Mouse (Mus musculus) induced T-regulatory cell, adult 2 months (primary cell): Measurements from ENCODE around the gene Slc5a8.
A peak's percentile ranks its signal among the peaks of the same experiment; 100 is the strongest.

ENCODE experiments used
- DNase-seq: peaks from one replicate; pipeline ENCODE4 v3.0.0-alpha.2; 2012; ENCODE audit warnings: low read depth

Gene Slc5a8

DNA sequence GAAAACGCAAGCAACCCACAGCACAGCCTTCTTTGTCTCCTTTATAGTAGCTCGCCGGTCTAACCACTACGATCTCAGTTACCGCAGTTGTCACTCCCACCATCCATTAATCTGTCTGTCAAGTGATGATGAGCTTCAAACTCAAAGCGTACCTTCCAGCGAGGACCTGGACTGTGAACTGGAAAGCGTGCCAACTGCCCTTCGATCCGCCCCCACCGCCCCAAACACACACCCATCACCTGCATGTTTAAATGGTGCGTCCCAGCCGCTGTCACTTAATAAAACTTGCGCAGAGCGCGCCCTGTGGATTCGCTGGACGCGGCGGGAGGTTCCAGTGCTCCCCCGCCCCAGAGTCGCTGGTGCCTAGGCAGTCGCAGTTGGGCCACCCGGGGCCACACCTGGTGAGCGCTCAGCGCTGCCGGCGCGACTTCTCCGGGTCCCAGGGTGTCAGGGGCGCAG, at the start of gene Slc5a8:
Gene Slc5a8 (plus strand): TSS at position 361 of the 459 bp plus-strand sequence.
- DNase-seq = no peak

DNA sequence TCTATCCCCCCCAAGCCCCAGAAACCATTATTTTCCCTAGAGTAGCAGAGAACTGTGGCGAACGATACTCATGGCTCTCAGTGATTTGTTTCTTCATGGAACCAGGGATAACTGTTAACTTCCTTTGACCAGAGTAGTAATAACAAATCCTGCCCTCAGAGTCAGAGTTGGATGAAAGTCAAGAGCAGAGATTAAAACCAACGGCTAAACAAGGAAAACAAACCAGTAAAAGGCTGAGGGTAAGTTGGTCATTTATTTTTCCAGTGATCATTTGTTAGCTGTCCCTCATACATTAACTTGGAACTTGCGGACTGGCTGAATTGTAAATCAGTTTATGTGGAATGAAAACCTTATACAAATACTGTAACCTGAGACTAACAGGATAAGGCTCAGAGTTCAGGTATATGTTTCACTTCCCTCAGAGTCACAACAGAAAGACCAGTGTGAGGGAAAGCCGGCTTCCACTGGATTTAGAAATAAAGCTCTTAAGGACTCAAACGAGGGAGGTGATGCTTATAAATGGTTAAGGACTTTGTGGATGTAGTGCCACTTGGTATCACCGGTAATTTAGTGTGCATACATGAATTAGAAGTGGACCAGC, 36.8 kb upstream of the Slc5a8 start:
- no peak for DNase-seq

DNA sequence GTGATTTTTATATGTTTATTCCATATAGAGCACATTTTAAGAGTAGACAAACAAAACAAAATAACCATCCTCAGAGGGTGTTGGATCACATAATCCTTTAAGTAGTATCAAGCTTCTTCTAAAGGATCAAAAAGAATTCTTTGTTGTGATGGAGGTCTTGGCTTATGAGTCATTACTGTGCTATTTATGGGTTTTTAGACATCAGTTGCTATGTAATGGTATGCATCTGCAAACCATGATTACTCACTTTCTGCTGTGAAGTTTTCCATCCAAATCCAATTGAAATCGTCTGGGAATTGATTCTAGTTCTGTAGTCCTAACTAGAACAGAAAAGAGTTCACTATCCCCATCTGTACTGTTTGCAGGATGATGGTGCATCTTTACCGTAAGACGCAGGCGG, 35.8 kb upstream of the Slc5a8 start:
- no peak for DNase-seq

DNA sequence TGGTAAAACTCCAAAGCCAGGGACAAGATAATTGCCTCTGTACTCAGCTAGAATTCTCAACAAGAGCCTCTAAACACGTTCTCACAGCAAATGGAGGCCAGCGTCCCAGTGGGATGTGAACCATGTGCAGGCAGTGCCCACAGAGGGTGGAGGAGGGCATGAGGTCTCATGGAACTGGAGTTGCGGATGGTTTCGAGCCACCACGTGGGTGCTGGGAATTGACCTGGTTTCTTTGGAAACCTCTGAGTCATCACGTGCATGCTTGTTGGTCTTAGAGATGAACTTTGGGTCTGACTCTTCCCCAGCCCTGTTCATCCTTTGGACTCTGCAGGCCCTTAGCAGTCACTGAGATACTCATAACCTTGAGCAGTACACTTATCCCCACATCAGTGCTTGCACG, 32.5 kb upstream of the Slc5a8 start:
- DNase-seq = no peak

DNA sequence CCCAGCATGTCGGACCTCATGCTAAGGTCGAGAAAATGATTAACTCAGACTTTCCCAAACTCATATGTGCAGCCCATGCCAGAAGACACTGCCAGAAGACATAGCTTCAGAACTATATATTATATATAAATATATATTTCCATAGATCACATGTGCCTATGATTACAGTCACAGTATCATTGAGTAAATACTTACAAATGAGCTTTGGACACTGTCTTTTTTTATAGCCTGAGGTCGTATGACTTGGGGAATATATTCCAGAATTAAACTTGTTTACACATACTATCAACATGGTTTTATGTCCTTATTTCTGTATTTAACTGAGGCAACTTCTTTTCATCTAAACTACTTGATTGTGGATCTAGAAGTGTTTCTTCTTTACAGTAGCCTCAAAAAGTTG, 24.9 kb upstream of the Slc5a8 start:
- no peak for DNase-seq

DNA sequence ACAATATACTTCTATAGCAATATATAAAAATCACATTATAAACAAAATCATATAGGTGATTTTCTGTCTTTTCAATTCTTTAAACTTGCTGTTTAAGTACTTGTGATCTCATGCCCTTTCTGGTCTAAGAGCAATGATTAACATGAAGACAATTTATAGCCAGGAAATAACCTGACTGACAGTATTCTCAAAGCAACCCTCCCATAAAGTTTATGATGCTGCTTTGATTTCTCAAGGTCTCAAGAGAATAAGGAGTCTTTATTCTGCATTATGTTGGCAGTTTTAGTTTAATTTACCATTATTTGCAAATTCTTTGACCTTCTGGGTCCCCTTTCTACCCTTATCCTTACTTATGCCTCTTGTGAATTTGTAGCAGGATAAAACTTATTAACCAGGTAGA, 24.4 kb upstream of the Slc5a8 start:
- DNase-seq = no peak

DNA sequence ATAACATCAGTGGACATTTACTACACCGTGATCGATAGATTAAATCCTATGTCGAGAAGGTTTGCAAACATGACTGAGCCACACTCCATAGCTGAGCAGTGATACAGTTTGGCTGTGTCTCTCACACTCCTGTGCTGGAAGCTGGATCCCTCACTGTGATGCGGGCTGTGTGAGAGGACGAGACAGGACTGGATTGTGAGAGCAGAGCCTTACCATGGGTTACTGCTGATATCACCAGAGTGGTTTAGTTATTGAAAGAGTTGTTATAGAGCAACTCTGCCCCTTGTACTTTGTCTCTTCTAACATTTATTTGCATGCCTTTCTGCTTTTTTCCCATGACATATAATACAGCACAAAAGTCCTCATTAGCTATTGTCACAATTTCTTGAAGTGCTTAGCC, 23.5 kb upstream of the Slc5a8 start:
- DNase-seq = no peak

DNA sequence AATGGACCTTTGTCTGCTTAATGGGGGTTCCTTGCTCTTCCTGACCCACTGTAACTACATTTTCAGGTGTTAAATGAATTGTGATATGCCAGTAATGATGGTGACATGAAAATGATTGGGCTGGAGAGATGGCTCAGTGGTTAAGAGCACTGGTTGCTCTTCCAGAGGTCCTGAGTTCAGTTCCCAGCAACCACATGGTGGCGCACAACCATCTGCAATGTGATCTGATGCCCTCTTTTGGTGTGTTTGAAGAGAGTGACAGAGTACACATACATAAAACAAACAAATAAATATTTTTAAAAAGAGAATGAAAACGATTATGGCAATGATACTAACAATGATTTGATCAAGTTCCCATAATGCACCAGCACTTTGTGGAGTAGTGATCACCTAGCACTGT, 19.8 kb upstream of the Slc5a8 start:
- DNase-seq = no peak

DNA sequence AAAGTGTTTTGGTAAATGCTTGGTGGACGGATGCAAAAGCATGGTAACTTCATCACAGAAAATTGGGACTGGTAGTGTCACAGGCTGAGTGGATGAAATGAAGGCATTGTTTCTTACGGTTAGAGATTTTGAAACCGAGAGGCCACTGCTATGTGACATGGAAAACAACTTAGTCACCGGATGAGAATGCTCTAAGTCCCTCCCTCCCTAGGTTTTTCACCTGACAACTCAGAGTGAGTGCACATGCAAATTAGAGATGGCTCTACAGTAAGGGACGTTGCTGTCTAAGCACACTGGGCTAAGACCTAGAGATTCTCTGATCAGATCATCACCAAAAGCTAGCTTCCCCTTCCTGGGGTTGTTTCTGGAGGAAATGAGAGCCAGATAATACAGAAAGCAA, 10.9 kb upstream of the Slc5a8 start:
- DNase-seq = peak; percentile 61

DNA sequence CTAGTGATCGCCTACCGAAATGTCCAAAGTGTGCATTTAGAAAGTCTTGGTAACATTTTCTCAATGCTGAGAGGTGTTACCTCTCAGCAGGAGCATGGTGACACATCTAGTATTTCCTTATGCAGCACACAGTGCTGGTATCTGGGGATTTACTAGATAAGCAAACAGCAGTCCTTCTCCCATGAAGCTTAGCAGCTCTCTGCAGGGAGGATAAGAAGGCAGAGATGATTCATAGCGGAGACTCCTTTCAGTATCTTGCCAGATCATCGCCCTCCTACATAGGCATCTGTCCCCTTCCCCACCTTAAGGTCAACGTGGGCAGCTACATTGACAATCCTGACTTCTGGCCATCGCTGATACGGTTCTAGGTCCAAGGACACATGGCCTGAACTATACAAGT, 8.4 kb upstream of the Slc5a8 start:
- DNase-seq = no peak

DNA sequence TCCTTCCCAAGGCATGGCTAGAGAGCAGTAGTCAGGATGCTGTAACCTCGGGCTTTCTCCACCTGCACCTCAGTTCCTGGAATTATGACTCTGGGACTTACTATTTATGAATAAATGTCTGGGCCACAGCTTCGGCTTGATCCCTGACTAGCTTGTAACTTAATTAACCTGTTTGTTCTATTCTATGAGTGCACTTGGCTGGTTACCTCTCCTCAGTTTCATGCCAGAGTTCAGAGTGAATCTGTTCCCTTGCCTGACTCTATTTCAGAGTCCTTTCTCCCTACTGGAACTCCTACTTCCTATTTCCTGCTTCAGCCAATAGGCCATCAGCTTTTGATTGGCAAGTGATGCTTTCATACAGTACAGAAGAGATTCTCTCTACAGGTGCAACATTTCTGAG, 2.1 kb upstream of the Slc5a8 start:
- DNase-seq = no peak

DNA sequence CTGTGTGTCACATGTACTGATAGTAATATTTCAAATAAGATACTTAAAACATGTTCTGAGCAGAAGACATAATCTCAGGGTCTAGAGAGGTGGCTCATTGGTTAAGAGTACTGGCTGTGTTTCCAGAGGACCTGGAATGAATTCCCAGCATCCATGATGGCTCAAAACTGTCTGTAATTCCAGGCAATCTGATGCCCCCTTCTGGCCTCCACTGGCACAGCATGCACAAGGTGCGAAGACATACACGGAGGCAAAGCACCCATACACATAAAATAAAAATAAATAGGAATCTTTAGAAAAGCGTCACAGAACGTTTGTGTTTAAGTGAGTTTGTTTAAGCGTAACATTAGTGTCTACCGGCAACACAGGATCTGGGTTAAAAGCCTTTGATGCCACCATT, 956 bp upstream of the Slc5a8 start:
- DNase-seq = peak; percentile 11

DNA sequence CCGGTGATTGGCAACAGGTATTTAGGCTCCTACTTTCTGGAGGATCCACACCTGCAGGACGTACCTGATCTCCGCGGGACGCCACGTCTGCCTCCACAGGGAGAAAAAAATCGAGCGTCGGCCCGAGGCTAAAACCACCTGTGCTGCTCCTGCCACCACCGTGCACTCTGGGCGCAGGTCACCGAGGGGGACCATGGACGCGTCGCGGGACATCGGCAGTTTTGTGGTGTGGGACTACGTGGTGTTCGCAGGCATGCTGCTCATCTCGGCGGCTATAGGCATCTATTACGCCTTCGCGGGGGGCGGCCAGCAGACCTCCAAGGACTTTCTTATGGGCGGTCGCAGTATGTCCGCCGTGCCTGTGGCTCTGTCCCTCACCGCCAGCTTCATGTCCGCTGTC, 322 bp downstream of the Slc5a8 start:
- DNase-seq = no peak

DNA sequence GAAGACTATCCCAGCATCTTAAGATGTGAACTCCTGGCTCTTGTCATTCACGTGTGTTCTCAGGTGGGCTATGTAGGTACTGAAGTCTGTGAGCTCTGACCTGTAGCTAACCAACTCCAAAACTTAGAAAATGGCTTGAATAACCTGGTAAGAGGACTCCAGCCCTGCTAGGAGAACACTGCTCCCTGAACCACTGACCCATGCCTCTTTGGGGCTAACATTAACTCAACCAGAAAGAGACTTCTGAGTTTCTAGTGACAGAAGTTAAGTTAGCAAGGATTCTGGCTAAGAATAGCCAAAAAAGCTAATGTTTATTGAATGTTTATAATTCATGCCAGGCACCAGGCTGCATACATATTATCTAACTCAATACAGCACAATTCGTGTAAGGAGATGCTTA, 2.6 kb downstream of the Slc5a8 start:
- DNase-seq = no peak

DNA sequence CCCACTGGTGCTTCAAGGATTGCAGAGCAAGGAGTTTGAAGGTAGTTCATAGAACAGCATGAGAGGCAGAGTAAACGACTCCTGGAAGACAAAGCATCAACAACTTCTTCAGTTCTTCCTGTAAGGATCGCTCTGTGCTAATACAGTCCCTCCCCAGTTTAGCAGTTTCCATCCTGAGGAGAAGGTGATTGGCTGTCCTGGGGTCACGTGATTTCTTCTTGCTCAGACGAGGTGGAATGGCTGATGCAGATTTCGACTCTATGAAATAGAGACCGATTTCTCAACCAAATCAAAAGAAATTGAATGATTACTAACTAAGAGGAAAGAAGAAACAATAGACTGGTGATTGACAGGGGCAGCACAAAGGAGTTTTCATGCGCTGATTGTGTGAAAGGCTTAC, 5.6 kb downstream of the Slc5a8 start:
- DNase-seq = no peak

DNA sequence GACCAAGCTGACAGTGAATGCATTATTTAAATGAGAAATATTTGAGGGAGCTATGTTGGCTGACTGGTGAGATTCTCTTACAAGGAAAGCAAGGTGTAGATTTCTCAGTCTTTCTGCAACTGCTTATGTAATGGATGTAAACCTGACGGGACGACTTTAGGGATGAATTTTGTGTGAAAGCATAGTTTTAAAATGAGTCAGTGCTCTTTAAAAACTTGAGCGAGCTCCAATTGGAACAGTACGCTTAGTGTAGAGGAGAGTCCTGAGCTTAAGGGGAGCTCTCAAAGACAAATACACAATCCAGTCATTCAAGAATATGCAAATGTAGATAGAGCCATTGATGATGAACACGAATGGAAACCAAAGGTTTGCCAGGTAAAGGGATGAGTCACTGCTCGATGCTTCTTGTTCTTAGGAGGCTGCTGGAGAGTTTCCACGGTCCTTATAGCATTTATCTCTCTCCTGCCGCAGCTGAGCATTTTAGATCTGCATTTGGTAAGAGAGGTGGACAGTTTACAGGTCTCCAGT, 6.8 kb downstream of the Slc5a8 start:
- no peak for DNase-seq

DNA sequence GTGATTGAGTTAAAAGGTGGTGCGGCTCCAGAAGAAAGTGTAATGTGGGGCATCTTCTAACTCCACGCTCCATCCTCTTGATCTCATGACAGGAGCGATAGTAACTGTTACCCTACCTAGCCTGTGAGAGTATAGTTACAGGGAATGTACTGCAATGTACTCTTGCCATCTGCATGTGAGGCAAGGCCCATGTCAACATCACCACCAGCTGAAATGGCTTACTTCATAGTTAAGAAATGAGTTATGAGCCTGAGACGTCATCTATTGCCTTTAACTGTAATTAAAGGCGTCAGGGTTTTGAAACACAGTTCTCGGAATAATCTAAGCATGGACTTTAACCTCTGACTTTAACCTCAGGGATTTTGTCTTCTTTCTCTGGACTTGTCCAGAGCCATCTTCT, 11.2 kb downstream of the Slc5a8 start:
- no peak for DNase-seq

DNA sequence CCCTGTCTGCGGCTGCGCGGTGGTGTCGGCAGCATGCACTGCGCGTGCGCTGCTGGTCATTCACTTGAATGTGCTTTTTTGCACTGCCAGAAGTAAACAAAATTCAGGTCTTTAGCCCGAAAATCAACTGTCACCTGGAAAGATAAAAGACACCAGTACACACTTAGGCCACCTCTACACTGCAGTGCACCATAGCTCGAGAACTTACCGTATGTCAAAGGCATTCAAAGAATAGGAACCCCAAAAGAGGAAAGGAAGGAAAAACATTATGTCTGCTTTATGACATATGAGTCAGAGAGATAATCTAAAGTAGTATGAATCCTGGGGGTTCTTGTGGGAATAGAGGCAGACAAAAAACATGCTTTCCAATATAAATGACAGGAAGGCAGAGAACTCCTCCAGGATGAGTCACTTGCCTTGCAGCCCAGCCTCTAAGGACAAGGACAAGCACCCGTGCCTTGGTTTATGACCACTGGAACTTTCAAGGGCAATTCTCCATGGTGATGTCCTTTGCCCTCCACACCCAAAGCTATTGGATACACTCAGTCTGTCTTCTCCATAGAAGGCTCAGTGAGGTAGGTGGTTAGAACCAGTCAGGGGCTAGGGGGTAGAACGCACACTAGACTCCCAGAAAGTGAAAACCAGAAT, 64.0 kb downstream of the Slc5a8 start:
- DNase-seq = no peak

DNA sequence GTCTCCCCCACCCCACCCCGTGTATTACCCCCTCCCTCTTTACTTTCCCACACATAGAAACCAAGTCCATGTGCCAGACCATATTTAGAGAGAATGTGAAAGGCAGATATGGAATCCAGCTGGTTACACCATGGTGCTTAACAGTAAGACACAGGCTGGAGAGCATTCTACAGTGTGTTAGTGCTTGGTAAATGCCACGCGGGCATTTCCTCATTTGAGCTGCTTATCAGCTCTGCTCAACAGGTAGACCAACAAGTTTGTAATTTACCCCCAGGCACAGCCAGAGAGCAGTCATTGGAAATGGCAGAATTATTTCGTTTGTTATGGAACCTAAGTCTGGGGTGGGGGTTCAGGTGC, 64.5 kb downstream of the Slc5a8 start:
- DNase-seq = no peak

DNA sequence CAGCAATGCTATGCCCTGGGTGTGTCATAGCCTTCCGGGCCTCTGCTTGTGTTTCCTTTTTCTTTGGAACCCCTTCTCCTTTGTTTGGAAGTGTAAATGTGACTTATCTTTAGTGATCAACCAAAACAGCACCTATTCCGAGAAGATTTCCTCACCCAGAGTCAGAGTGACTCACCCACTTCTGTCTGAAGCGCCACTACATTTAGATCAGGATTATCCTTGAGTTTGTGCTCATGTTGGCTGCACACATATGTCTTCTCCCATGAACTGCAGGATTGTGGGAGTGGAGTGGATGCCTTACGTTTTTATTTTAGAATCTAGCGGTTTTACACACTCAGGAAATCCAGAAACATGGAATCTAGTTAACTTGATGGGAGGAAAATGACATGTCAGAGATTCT, 75.0 kb downstream of the Slc5a8 start:
- no peak for DNase-seq

DNA sequence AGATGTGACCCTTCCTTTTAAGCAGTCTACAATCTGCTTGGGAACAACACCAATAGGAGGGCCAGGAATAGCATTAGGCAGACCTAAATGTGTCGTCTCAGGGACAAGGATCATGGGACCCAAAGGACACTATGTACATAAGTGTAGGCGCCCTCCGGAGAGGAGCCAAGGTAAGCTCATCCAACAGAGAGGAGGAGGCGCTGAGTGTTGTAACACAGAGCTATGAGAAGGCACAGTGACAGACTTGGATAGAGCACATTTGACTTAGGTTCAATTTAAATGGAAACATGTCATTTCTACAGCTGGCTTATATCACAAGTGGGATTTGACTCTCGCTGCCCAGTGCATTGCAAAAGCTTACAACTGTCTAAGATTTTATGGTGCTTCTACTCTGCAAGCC, 82.8 kb downstream of the Slc5a8 start:
- no peak for DNase-seq

DNA sequence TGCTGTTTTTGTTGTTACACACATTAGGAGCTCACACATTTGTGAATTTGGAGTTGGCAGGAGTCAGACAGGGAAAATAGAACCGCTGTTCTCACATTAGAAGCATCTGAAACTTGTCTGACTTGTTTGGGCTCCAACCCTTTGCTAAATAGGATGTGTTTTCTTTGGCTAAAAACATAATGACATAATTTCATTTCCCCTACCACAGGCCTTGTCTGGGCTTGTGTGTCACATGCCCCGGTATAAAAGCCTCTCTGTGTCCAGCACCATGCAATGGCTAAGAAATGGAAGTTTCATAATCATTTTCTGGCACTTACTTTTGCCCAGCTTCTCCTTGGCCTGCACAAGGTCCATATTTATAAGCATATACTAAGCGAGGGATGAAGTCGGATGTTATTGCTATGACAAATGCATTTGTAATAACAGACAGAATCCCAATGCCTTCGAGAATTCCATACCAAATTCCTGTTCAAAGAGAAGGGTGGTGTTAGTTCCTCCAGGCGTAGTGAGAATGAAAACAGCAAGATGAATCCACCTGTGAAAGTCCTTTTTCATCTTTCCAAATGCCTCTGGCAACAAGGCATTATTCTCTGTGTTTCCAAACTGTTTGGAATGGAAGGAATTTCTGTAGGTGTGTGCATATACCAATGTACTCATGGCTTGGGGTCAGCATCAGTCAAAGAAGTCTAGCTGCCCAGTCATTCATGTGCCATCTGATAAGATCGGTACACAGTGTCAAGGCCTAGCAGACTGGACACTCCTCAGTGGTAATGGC, 85.3 kb downstream of the Slc5a8 start:
- DNase-seq = no peak

DNA sequence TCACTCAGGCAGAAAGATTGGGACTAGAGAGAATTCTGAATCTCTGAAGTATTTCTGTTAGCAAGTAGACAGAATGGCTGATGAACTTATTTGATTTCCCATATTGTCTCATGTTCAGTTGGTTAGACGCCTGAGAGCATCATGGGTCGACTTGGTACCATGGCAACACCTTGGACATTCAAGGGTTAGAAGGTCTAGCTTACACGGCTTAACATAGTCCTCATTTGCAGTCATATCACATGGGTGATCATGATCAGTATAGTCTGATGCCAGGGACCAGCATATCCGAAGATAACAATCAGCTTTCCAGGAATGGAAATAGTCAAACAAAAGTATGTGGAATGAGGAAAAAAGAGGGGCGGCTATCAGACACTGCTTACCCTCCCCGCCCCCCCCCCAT, 93.1 kb downstream of the Slc5a8 start:
- no peak for DNase-seq
